Mouse (Mus musculus): ENCODE results near the gene Tpi1. TPM values are rescaled to one million over a fixed set of nuclear protein-coding genes. Genes with fewer than 3 reads are reported as not detected.

Gene Tpi1
- polyA plus RNA-seq, 1 experiment, result 181 TPM

DNA sequence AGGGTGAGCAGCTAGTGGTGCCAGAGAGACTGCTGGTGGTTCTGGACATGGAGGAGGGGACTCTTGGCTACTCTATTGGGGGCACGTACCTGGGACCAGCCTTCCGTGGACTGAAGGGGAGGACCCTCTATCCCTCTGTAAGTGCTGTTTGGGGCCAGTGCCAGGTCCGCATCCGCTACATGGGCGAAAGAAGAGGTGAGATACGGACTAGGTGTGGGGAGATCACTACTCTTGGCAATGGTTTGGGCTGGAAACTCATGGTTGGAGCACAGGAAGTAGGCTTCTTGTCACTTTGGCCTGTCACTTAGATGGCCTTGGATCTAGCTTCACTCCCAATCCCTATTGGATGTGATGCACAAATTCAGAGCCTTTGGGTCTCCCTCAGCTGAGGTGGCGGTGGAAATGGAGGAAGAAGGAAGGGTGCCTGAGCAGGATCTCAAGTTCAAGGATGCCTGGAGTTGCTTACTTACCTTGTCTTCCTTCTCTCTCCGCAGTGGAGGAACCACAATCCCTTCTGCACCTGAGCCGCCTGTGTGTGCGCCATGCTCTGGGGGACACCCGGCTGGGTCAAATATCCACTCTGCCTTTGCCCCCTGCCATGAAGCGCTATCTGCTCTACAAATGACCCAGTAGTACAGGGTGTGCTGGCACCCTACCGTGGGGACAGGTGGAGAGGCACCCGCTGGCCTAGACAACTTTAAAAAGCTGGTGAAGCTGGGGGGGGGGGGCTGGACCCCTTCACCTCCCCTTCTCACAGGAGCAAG lies 4.1 kb downstream of the Tpi1 start:
- no peaks in the 10 kb centered on the region for H3K27me3 ChIP-seq (ENCODE audit: control insufficient read depth, insufficient read depth, low read length)
- no peak for TF ChIP-seq CTCF (IDR thresholded peaks at IDR 0.05; ENCODE audit: borderline replicate concordance, control insufficient read depth, extremely low read depth, insufficient read depth, low read length, poor library complexity)
- no peak for TF ChIP-seq POLR2A (IDR thresholded peaks at IDR 0.05; ENCODE audit: control insufficient read depth, extremely low read depth, insufficient read depth, low read length, poor library complexity)
- no peak for DNase-seq
- peaks cover 33% of the 10 kb centered on the region for H3K4me1 ChIP-seq (replicated peaks; ENCODE audit: control insufficient read depth, insufficient read depth, low read length)
- H3K27ac ChIP-seq (ENCODE audit: control insufficient read depth, insufficient read depth, low read length), result no peak overlapping the region
- 84% methylated on average over 14 of the region's 14 CpGs for WGBS
- H3K4me3 ChIP-seq (ENCODE audit: control insufficient read depth, insufficient read depth, low read length), result peak overlapping the region; percentile 55; the same call in 1 of the 2 replicates
- no peaks in the 10 kb centered on the region for H3K36me3 ChIP-seq (ENCODE audit: control insufficient read depth, insufficient read depth, low read length)

DNA sequence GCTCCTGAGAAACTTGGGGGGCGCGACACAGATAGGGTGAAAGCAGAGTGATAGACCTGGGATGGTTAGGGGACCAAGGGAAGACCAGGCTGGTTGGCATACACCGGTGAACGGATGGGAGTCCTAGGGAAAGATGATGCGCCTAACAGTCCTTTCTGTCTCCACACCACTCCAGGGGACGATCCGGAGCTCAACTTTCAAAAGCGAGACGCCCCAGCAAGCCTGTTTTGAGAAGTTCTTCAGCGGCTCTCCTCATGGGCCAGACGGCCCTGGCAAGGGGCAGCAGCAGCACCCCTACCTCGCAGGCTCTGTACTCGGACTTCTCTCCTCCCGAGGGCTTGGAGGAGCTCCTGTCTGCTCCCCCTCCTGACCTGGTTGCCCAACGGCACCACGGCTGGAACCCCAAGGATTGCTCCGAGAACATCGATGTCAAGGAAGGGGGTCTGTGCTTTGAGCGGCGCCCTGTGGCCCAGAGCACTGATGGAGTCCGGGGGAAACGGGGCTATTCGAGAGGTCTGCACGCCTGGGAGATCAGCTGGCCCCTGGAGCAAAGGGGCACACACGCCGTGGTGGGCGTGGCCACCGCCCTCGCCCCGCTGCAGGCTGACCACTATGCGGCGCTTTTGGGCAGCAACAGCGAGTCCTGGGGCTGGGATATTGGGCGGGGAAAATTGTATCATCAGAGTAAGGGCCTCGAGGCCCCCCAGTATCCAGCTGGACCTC lies 4.9 kb downstream of the Tpi1 start:
- TF ChIP-seq CTCF (IDR thresholded peaks at IDR 0.05; ENCODE audit: borderline replicate concordance, control insufficient read depth, extremely low read depth, insufficient read depth, low read length, poor library complexity), result peak; percentile 59; the same call in 1 of the 2 replicates
- TF ChIP-seq POLR2A (IDR thresholded peaks at IDR 0.05; ENCODE audit: control insufficient read depth, extremely low read depth, insufficient read depth, low read length, poor library complexity), result 0 out of 2 replicates have a peak, but pooled peaks have one; percentile 35
- Histone ChIP-seq H3K36me3 (ENCODE audit: control insufficient read depth, insufficient read depth, low read length) (no peaks in the 10 kb centered on the region), H3K27me3 (ENCODE audit: control insufficient read depth, insufficient read depth, low read length) (no peaks in the 10 kb centered on the region), H3K27ac (ENCODE audit: control insufficient read depth, insufficient read depth, low read length) (no peak overlapping the region), H3K4me1 (replicated peaks; ENCODE audit: control insufficient read depth, insufficient read depth, low read length) (peaks cover 29% of the 10 kb centered on the region), H3K4me3 (ENCODE audit: control insufficient read depth, insufficient read depth, low read length) (peak overlapping the region; percentile 55)
- 2% methylated on average over 35 of the region's 35 CpGs for WGBS
- peak; percentile 73 for DNase-seq

DNA sequence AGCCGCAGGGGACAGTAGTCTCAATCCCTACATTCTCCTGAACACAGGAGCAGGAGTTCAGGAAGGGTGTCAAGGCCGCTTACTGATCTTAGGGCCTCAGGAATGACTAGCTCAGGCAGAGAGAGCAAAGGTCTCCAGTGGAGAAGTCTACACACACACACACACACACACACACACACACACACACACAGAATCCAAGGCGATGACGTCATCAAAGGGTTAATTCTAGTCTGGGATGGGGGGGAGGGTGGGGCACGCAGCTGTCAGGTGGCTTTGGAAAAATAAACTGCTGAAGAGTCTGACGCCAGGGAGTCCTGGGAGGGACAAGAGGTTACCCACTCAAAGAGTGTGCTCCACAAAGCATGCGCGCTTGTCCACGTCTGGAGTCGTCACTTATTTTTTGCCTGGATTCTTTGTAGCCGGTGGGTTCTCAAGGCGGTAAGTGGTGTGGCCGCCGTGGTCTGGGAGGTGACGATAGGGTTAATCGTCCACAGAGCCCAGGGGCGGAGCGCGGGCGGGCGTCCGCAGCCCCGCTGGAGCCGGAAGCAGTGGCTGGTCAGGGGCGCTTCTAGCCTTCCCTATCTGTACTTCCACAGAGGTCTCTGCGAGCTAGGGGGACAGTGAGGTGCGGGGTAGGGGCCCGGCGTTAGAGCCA lies 5.6 kb downstream of the Tpi1 start, which contains the start of gene Spsb2:
Spsb2 (plus strand) TSS at position 304 of the 655 bp plus-strand sequence.
- H3K27me3 ChIP-seq (ENCODE audit: control insufficient read depth, insufficient read depth, low read length), result no peaks in the 10 kb centered on the region
- no peak within 1 kb of the TSS for H3K27ac ChIP-seq (ENCODE audit: control insufficient read depth, insufficient read depth, low read length)
- H3K4me1 ChIP-seq (replicated peaks; ENCODE audit: control insufficient read depth, insufficient read depth, low read length), result peaks cover 27% of the 10 kb centered on the region
- peak within 1 kb of the TSS; percentile 55 for H3K4me3 ChIP-seq (ENCODE audit: control insufficient read depth, insufficient read depth, low read length)
- H3K36me3 ChIP-seq (ENCODE audit: control insufficient read depth, insufficient read depth, low read length), result no peaks in the 10 kb centered on the region
- peak; percentile 30 for DNase-seq
- WGBS, result 6% methylated on average over 29 of the region's 29 CpGs
- no peak for TF ChIP-seq CTCF (IDR thresholded peaks at IDR 0.05; ENCODE audit: borderline replicate concordance, control insufficient read depth, extremely low read depth, insufficient read depth, low read length, poor library complexity)
- TF ChIP-seq POLR2A (IDR thresholded peaks at IDR 0.05; ENCODE audit: control insufficient read depth, extremely low read depth, insufficient read depth, low read length, poor library complexity), result no peak

DNA sequence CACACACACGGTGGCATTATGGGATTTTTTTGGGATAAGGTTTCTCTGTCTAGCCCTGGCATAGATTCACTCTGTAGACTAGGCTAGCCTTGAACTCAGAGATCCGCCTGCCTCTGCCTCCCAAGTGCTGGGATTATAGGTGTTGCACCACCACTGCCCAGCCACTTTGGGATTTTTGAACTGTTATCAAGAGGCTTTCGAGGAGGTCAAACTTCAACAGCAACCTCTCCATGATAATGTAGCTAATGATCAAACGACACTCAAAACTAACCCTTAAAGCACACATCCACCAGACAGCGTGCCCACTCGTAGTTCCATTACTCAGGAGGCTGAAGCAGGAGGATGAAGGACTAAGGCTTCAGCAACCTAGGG lies 6.1 kb downstream of the Tpi1 start:
- Histone ChIP-seq H3K27ac (ENCODE audit: control insufficient read depth, insufficient read depth, low read length) (no peak overlapping the region), H3K27me3 (ENCODE audit: control insufficient read depth, insufficient read depth, low read length) (no peaks in the 10 kb centered on the region), H3K4me1 (replicated peaks; ENCODE audit: control insufficient read depth, insufficient read depth, low read length) (peaks cover 24% of the 10 kb centered on the region), H3K36me3 (ENCODE audit: control insufficient read depth, insufficient read depth, low read length) (no peaks in the 10 kb centered on the region), H3K4me3 (ENCODE audit: control insufficient read depth, insufficient read depth, low read length) (no peak overlapping the region)
- WGBS, result 92% methylated on average over 6 of the region's 6 CpGs
- TF ChIP-seq CTCF (IDR thresholded peaks at IDR 0.05; ENCODE audit: borderline replicate concordance, control insufficient read depth, extremely low read depth, insufficient read depth, low read length, poor library complexity), result no peak
- no peak for TF ChIP-seq POLR2A (IDR thresholded peaks at IDR 0.05; ENCODE audit: control insufficient read depth, extremely low read depth, insufficient read depth, low read length, poor library complexity)
- no peak for DNase-seq

DNA sequence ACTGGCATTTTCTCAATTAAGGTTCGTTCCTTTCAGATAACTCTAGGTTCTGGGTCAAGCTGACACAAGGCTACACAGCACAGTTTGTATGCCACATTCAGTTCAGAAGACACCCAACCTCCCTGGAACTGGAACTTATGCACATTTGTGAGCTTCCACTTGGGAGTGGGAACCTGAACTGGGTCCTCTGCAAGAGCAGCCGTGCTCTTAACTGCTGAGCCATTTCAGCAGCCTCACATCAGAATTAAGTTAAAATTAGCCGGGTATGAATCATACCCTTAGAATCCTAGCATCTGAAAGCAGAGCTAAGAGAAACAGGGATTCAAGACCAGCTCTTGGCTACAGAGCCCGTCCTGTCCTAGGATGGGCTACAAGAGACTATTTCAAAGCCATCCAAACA lies 6.7 kb downstream of the Tpi1 start:
- Histone ChIP-seq H3K4me1 (replicated peaks; ENCODE audit: control insufficient read depth, insufficient read depth, low read length) (peaks cover 18% of the 10 kb centered on the region), H3K4me3 (ENCODE audit: control insufficient read depth, insufficient read depth, low read length) (no peak overlapping the region), H3K27me3 (ENCODE audit: control insufficient read depth, insufficient read depth, low read length) (no peaks in the 10 kb centered on the region), H3K36me3 (ENCODE audit: control insufficient read depth, insufficient read depth, low read length) (no peaks in the 10 kb centered on the region), H3K27ac (ENCODE audit: control insufficient read depth, insufficient read depth, low read length) (no peak overlapping the region)
- no peak for DNase-seq
- no peak for TF ChIP-seq POLR2A (IDR thresholded peaks at IDR 0.05; ENCODE audit: control insufficient read depth, extremely low read depth, insufficient read depth, low read length, poor library complexity)
- no peak for TF ChIP-seq CTCF (IDR thresholded peaks at IDR 0.05; ENCODE audit: borderline replicate concordance, control insufficient read depth, extremely low read depth, insufficient read depth, low read length, poor library complexity)
- 93% methylated on average over 4 of the region's 4 CpGs for WGBS

DNA sequence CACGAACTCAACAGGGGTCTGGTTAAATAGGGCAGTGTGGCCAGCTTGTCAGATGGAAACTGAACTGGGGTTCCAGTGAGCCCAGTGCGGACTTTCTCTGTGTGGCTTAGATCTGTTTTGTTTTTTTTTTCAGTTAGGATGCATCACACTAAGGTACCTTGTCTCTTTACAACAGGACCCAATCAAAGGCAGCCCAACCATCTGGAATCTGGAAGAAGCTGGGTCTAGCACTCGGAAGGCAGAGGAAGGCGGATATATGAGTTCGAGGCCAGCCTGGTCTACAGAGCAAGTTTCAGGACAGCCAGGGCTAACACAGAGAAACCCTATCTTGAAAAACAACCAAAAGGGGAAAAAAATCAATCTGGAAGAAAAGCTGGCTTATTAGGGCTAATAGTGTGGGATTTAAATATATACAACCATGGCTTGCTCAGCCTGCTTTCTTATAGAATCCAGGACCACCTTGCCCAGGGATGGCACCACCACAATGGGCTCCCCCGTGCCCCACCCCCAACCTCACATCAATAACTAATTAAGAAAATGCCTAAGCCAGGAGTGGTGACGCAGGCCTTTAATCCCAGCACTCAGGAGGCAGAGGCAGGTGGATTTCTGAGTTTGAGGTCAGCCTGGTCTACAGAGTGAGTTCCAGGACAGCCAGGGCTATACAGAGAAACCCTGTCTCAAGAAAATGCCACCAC lies 7.5 kb downstream of the Tpi1 start:
- 92% methylated on average over 7 of the region's 7 CpGs for WGBS
- no peaks in the 10 kb centered on the region for H3K36me3 ChIP-seq (ENCODE audit: control insufficient read depth, insufficient read depth, low read length)
- DNase-seq, result no peak
- no peaks in the 10 kb centered on the region for H3K27me3 ChIP-seq (ENCODE audit: control insufficient read depth, insufficient read depth, low read length)
- TF ChIP-seq POLR2A (IDR thresholded peaks at IDR 0.05; ENCODE audit: control insufficient read depth, extremely low read depth, insufficient read depth, low read length, poor library complexity) (no peak), CTCF (IDR thresholded peaks at IDR 0.05; ENCODE audit: borderline replicate concordance, control insufficient read depth, extremely low read depth, insufficient read depth, low read length, poor library complexity) (no peak)
- H3K4me3 ChIP-seq (ENCODE audit: control insufficient read depth, insufficient read depth, low read length), result no peak overlapping the region
- H3K4me1 ChIP-seq (replicated peaks; ENCODE audit: control insufficient read depth, insufficient read depth, low read length), result peaks cover 18% of the 10 kb centered on the region
- H3K27ac ChIP-seq (ENCODE audit: control insufficient read depth, insufficient read depth, low read length), result no peak overlapping the region

All from thymus, adult 2 months (tissue).